Mouse (Mus musculus): ENCODE results near the gene Ggact.

Gene Ggact

GRCm38 (mm10) chr14:122875636-122876035 lies 37.9 kb downstream of the Ggact start:
- in situ Hi-C loops (cut with MboI; ENCODE audit: unreplicated experiment in 2 of 2): loop anchor here (5.0 to 10.0 kb wide), 3 partner anchors 363 to 811 kb away; no protein-coding TSS in a partner anchor

GRCm38 (mm10) chr14:122875056-122875455 lies 38.5 kb downstream of the Ggact start:
- in situ Hi-C loops (cut with MboI; ENCODE audit: unreplicated experiment in 2 of 2): loop anchor here (5.0 to 10.0 kb wide), 3 partner anchors 363 to 810 kb away; no protein-coding TSS in a partner anchor

- in situ Hi-C loops (cut with MboI; ENCODE audit: unreplicated experiment in 2 of 2): loop anchor here in 1 of 2 experiments (10.0 to 25.0 kb wide), 2 partner anchors 310 to 808 kb away; no protein-coding TSS in a partner anchor
Observed at GRCm38 (mm10) chr14:122872612-122873011, 40.9 kb downstream of the Ggact start.

GRCm38 (mm10) chr14:122871841-122872580 lies 41.5 kb downstream of the Ggact start:
- in situ Hi-C loops (cut with MboI; ENCODE audit: unreplicated experiment in 2 of 2): loop anchor here in 1 of 2 experiments (10.0 to 25.0 kb wide), 2 partner anchors 310 to 807 kb away; no protein-coding TSS in a partner anchor

GRCm38 (mm10) chr14:122869831-122870230 lies 43.7 kb downstream of the Ggact start:
- in situ Hi-C loops (cut with MboI; ENCODE audit: unreplicated experiment in 2 of 2): loop anchor here in 1 of 2 experiments (10.0 to 25.0 kb wide), 2 partner anchors 308 to 805 kb away; no protein-coding TSS in a partner anchor

- in situ Hi-C loops (cut with MboI; ENCODE audit: unreplicated experiment in 2 of 2): loop anchor here in 1 of 2 experiments (25.0 kb wide), 1 partner anchor 305 kb away; no protein-coding TSS in a partner anchor
Observed at GRCm38 (mm10) chr14:122867531-122868285, 45.8 kb downstream of the Ggact start.

- in situ Hi-C loops (cut with MboI; ENCODE audit: unreplicated experiment in 2 of 2): loop anchor here in 1 of 2 experiments (25.0 kb wide), 1 partner anchor 303 kb away; no protein-coding TSS in a partner anchor
Observed at GRCm38 (mm10) chr14:122865462-122866129, 48.0 kb downstream of the Ggact start.

GRCm38 (mm10) chr14:122862623-122863022 lies 50.9 kb downstream of the Ggact start:
- in situ Hi-C loops (cut with MboI; ENCODE audit: unreplicated experiment in 2 of 2): loop anchor here in 1 of 2 experiments (25.0 kb wide), 1 partner anchor 300 kb away; no protein-coding TSS in a partner anchor

GRCm38 (mm10) chr14:122859792-122860191 lies 53.8 kb downstream of the Ggact start:
- in situ Hi-C loops (cut with MboI; ENCODE audit: unreplicated experiment in 2 of 2): loop anchor here in 1 of 2 experiments (25.0 kb wide), 1 partner anchor 297 kb away; no protein-coding TSS in a partner anchor

- in situ Hi-C loops (cut with MboI; ENCODE audit: unreplicated experiment in 2 of 2): loop anchor here (5.0 to 25.0 kb wide), 2 partner anchors 95 to 290 kb away; no protein-coding TSS in a partner anchor
Observed at GRCm38 (mm10) chr14:122852506-122853057, 61.0 kb downstream of the Ggact start.

GRCm38 (mm10) chr14:122837018-122837417 lies 76.5 kb downstream of the Ggact start:
- in situ Hi-C loops (cut with MboI; ENCODE audit: unreplicated experiment in 2 of 2): no loop called here

GRCm38 (mm10) chr14:122836221-122836620 lies 77.3 kb downstream of the Ggact start:
- in situ Hi-C loops (cut with MboI; ENCODE audit: unreplicated experiment in 2 of 2): no loop called here

GRCm38 (mm10) chr14:122835487-122836190 lies 77.9 kb downstream of the Ggact start:
- in situ Hi-C loops (cut with MboI; ENCODE audit: unreplicated experiment in 2 of 2): no loop called here

- in situ Hi-C loops (cut with MboI; ENCODE audit: unreplicated experiment in 2 of 2): no loop called here
Observed at GRCm38 (mm10) chr14:122834753-122835152, 78.8 kb downstream of the Ggact start.

GRCm38 (mm10) chr14:122833666-122834065 lies 79.9 kb downstream of the Ggact start:
- in situ Hi-C loops (cut with MboI; ENCODE audit: unreplicated experiment in 2 of 2): no loop called here

- in situ Hi-C loops (cut with MboI; ENCODE audit: unreplicated experiment in 2 of 2): no loop called here
Observed at GRCm38 (mm10) chr14:122830433-122830832, 83.1 kb downstream of the Ggact start.

GRCm38 (mm10) chr14:122825464-122825863 lies 88.1 kb downstream of the Ggact start:
- in situ Hi-C loops (cut with MboI; ENCODE audit: unreplicated experiment in 2 of 2): no loop called here

- in situ Hi-C loops (cut with MboI; ENCODE audit: unreplicated experiment in 2 of 2): no loop called here
Observed at GRCm38 (mm10) chr14:122823791-122824190, 89.8 kb downstream of the Ggact start.

- in situ Hi-C loops (cut with MboI; ENCODE audit: unreplicated experiment in 2 of 2): no loop called here
Observed at GRCm38 (mm10) chr14:122821002-122821401, 92.6 kb downstream of the Ggact start.

Measured in v-Abl transformed pro-B cells (cell line).